Mouse (Mus musculus): Measurements from ENCODE around the gene Cstl1.

- TF ChIP-seq POLR2A (IDR thresholded peaks at IDR 0.05; ENCODE audit: borderline replicate concordance, extremely low read depth, low read depth, low read length) (no peak), CTCF (IDR thresholded peaks at IDR 0.05; ENCODE audit: insufficient read depth, low read length) (no peak)
Measured at GRCm38 (mm10) chr2:148763648-148764388, 13.7 kb downstream of the Cstl1 start.
